Mouse (Mus musculus) thymus, adult 2 months (tissue): ENCODE data around the gene Rtkn2.

Experiments used
- CTCF ChIP-seq: fragments of 200-500 bp; IDR thresholded peaks from 2 replicates; pipeline ENCODE4 v1.5.1; 2012; ENCODE audit warnings: mild to moderate bottlenecking, control low read depth, low read length, moderate library complexity, borderline replicate concordance; ENCODE audit not compliant: control insufficient read depth, poor library complexity, insufficient read depth; ENCODE audit errors: extremely low read depth
- POLR2A ChIP-seq: fragments of 200-500 bp; IDR thresholded peaks from 2 replicates; pipeline ENCODE4 v1.6.1; 2012; ENCODE audit warnings: mild to moderate bottlenecking, low read length, control low read depth, moderate library complexity; ENCODE audit not compliant: control insufficient read depth, poor library complexity, insufficient read depth; ENCODE audit errors: extremely low read depth

DNA sequence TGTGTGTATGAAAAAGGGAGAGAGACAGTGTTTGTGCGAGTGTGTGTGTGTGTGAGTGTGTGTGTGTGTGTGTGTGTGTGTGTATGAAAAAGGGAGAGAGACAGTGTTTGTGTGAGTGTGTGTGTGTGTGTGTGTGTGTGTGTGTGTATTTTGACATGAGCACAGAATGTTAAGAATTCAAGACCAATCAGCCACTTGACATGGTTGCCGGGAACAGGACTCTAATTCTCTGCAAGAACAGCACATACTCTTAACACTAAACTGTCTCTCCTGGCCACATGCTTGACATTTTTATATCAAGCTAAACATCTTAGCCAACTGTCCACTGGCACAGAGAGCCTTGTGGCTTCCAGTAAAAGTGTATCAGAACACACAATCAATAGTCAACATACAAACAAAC lies 12.4 kb upstream of the Rtkn2 start:
- TF ChIP-seq POLR2A (no peak), CTCF (no peak)
